Mouse (Mus musculus) liver, embryonic 12.5 days (tissue): ENCODE measurements around the gene Asxl2. TPM values are rescaled to one million over a fixed set of nuclear protein-coding genes. Genes with fewer than 3 reads are reported as not detected.
"Not testable (repeated sequence)": the region's sequence is repeated elsewhere in the genome, so short reads cannot be mapped to it uniquely, and the experiment has no call there.

Source experiments
- ATAC-seq: fragments of 200-750 bp; cut with Nextera tagmentation; 2 replicates; pipeline ENCODE4 v1.8.0; 2017; ENCODE audit warnings: moderate number of reproducible peaks, mild to moderate bottlenecking, moderate library complexity
- H3K27ac ChIP-seq: fragments of 300-500 bp; sonication (generic); 2 replicates; pipeline ENCODE4 v1.5.1; 2016; ENCODE audit warnings: mild to moderate bottlenecking
- H3K27me3 ChIP-seq: fragments of 300-500 bp; sonication (generic); replicated peaks from 2 replicates; pipeline ENCODE4 v1.6.1; 2016; ENCODE audit warnings: mild to moderate bottlenecking, moderate library complexity
- H3K36me3 ChIP-seq: fragments of 300-500 bp; sonication (generic); 2 replicates; pipeline ENCODE4 v1.6.1; 2016; ENCODE audit warnings: mild to moderate bottlenecking, moderate library complexity
- H3K4me1 ChIP-seq: fragments of 300-500 bp; sonication (generic); 2 replicates; pipeline ENCODE4 v1.6.1; 2016
- H3K4me2 ChIP-seq: fragments of 300-500 bp; sonication (generic); 2 replicates; pipeline ENCODE4 v1.6.1; 2016; ENCODE audit warnings: mild to moderate bottlenecking, moderate library complexity
- H3K4me3 ChIP-seq: fragments of 300-500 bp; sonication (generic); 2 replicates; pipeline ENCODE4 v1.5.1; 2016; ENCODE audit warnings: mild to moderate bottlenecking, moderate library complexity
- H3K9ac ChIP-seq: fragments of 300-500 bp; sonication (generic); 2 replicates; pipeline ENCODE4 v1.6.1; 2016; ENCODE audit warnings: mild to moderate bottlenecking, moderate library complexity
- H3K9me3 ChIP-seq: fragments of 300-500 bp; sonication (generic); replicated peaks from 2 replicates; pipeline ENCODE4 v1.6.1; 2016; ENCODE audit warnings: mild to moderate bottlenecking, moderate library complexity
- WGBS: fragments of 180-500 bp; shearing (Covaris S2); methylation state at CpG from one replicate; pipeline ENCODE4 v1.1.7; 2016; ENCODE audit not compliant: insufficient replicate concordance; 5-methylcytosine and 5-hydroxymethylcytosine counted together
- polyA plus RNA-seq: library from polyadenylated mRNA; unstranded; fragments of >200 nt; fragmentation: Nextera tagmentation; extraction: Ambion mirVana; gene quantifications from 2 replicates; pipeline ENCODE4 v1.2.1, GENCODE M21; 2016

Asxl2 gene
- polyA plus RNA-seq, 1 experiment from 2014 or later: 16.7 TPM

DNA sequence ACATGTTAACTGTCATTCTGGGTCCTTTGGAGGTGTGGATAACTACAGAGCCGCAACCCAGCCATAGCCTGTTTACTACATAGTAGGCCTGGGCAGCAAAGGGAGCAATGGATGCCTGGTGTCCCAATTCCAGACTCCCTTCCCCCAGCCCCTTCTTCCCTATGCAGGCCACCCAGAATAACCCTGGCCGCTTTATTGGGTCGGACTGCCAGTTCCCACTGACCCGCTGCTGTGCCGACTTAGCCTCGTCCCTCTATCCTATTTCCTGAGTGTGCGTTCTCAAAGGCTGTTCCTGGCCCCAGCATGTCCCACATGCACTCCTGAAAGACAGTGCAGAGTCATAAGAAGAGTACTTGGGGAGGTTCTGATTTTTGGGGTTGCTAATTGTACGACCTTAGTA is 29.7 kb upstream of the Asxl2 start:
- WGBS: 75% methylated on average over 8 of the region's 8 CpGs

DNA sequence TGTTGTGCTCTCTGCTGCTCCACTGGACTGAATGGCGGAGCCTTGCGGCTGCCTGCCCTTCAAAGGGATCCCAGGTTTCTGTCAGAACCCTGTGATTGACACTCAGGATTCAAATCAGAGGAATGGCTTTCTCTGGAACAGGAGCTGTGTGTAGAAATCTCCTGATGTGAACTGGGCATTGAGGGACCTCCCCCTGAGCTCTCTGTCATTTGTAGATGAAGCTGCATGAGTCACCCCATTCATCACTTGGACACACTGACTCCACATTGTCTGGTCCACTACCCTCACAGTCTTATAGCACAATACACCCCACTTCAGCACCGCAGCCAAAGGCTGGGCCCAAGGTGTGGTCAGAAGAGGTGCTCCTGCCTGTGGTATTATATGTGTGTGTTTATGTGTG is 21.0 kb upstream of the Asxl2 start:
- peaks cover 51% of the 10 kb centered on the region for H3K36me3 ChIP-seq
- WGBS: 81% methylated on average over 3 of the region's 3 CpGs
- ATAC-seq: not testable (repeated sequence)

More for the DNA sequence above, 29.7 kb upstream of the Asxl2 start:
- H3K4me1 ChIP-seq: no peaks in the 10 kb centered on the region
- H3K9ac ChIP-seq: no peak overlapping the region
- no peak overlapping the region for H3K27ac ChIP-seq
- no peaks in the 10 kb centered on the region for H3K36me3 ChIP-seq
- no peak for ATAC-seq
- H3K4me2 ChIP-seq: no peak overlapping the region
- no peaks in the 10 kb centered on the region for H3K27me3 ChIP-seq
- no peak overlapping the region for H3K4me3 ChIP-seq
- no peaks in the 10 kb centered on the region for H3K9me3 ChIP-seq

DNA sequence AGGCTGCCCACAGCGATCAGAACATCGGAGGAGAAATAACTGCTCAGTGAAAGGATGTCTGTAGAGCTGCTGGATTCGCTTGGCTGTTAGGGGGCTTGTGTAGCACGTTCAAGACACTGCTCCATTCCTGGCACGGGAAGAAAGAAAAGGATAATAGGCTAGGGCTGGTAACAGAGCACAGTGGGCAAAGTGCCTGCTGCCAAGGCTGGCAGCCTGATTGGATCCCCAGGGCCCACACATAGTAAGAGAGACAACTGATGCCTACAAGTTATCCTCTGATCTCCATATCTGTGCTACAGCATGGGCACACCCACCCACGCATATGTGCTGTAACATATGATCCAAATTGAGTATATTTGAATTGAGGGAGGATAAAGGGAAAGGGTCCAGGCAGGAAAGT is 20.1 kb upstream of the Asxl2 start:
- no peaks in the 10 kb centered on the region for H3K9me3 ChIP-seq
- no peak overlapping the region for H3K27ac ChIP-seq
- H3K4me1 ChIP-seq: no peaks in the 10 kb centered on the region
- WGBS: 85% methylated on average over 6 of the region's 6 CpGs
- no peak overlapping the region for H3K4me3 ChIP-seq
- H3K27me3 ChIP-seq: no peaks in the 10 kb centered on the region
- no peak overlapping the region for H3K4me2 ChIP-seq
- peaks cover 59% of the 10 kb centered on the region for H3K36me3 ChIP-seq
- ATAC-seq: no peak
- no peak overlapping the region for H3K9ac ChIP-seq

More for the DNA sequence above, 21.0 kb upstream of the Asxl2 start:
- not testable (repeated sequence) for H3K4me2 ChIP-seq, H3K27me3 ChIP-seq, H3K9ac ChIP-seq, H3K4me3 ChIP-seq, H3K4me1 ChIP-seq, H3K27ac ChIP-seq, H3K9me3 ChIP-seq

DNA sequence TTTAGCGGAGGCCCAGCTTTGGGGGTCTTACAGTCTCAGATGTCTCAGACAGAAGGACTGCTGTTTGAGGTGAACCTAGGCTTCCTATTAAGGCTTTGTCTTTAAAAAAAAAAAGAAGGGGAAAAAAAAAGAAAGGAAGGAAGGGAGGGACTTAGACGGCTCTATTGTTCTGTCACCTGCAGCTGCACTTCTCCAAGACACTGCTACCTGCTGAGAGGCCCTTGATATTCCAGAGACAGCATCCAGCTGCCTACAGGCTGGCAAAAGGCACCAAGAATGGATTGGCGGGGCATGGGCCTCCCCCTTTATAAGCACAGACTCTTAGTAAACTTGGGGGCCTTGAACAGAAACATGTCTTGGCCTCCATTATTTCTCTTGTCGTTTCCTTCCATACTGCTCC is 11.7 kb upstream of the Asxl2 start:
- Histone ChIP-seq H3K4me1 (no peaks in the 10 kb centered on the region), H3K27ac (no peak overlapping the region), H3K4me2 (no peak overlapping the region), H3K4me3 (no peak overlapping the region), H3K9ac (no peak overlapping the region), H3K9me3 (no peaks in the 10 kb centered on the region), H3K36me3 (peaks cover 60% of the 10 kb centered on the region), H3K27me3 (no peaks in the 10 kb centered on the region)
- no peak for ATAC-seq
- 85% methylated on average over 4 of the region's 4 CpGs for WGBS

DNA sequence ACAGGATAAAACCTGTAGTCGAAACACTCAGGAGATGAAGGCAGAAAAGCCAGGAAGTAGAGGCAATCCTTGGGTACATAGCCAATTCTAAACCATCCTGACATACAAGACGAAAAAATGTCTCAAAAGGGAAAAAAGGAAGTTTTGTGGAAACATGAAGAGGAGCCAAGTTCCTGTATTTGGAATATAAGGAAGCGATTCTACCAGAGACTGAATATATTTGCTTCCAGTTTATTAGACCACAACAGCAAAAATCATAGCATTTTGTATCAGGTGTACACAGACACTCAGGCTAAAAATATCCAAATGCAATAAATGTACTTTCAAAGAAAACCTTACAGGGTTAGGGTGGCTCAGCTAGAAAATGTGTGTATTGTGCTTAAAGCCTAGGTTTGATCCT is 7.9 kb upstream of the Asxl2 start:
- WGBS: 72% methylated on average over 3 of the region's 3 CpGs
- H3K9me3 ChIP-seq: no peaks in the 10 kb centered on the region
- ATAC-seq: no peak

DNA sequence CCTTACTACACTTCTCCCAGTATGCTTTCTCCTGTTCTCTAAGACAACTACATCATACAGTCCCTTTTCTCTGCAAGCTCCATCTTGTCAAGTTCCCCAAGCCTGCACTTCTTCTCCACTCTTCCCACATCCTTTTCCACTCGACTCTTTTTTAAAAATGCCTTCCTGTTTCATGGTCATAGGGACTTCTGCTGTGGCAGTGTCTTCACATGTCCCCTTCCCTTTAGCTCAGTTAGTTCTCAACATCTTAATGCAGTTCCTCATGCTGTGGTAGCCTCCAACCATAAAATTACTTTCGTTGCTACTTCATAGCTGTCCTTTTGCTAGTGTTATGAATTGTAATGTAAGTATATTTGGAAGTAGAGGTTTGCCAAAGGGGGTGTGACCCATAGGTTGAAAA is 6.1 kb upstream of the Asxl2 start:
- no peak overlapping the region for H3K9ac ChIP-seq
- no peaks in the 10 kb centered on the region for H3K27me3 ChIP-seq
- 52% methylated on average over 2 of the region's 2 CpGs for WGBS
- no peak for ATAC-seq
- H3K4me3 ChIP-seq: no peak overlapping the region
- no peak overlapping the region for H3K4me2 ChIP-seq
- no peak overlapping the region for H3K27ac ChIP-seq
- H3K36me3 ChIP-seq: peaks cover 62% of the 10 kb centered on the region
- H3K9me3 ChIP-seq: no peaks in the 10 kb centered on the region
- peaks cover 27% of the 10 kb centered on the region for H3K4me1 ChIP-seq

More for the DNA sequence above, 7.9 kb upstream of the Asxl2 start:
- H3K27ac ChIP-seq: no peak overlapping the region
- no peak overlapping the region for H3K4me2 ChIP-seq
- H3K27me3 ChIP-seq: no peaks in the 10 kb centered on the region
- no peak overlapping the region for H3K4me3 ChIP-seq
- H3K9ac ChIP-seq: no peak overlapping the region
- H3K36me3 ChIP-seq: peaks cover 76% of the 10 kb centered on the region
- H3K4me1 ChIP-seq: peaks cover 9% of the 10 kb centered on the region; the same call in 1 of the 2 replicates

DNA sequence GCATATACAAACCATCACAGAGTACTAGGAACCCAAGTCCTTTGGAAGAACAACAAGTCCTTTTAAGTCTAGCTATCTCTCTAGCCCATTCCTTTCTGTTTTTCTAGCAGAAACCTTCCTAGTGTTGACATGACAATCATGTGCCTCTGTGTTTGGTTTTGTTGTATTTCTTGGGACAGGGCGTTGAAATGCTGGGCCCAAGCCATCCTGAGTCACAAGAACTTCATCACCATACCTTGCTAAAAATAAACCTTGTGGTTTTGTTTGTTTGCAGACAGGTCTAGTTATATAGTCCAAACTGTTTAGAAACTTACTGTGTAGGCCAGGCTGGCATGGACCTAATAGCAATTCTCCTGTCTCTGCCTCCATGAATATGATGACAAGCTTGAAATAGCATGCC is 3.9 kb upstream of the Asxl2 start:
- Histone ChIP-seq H3K9ac (no peak overlapping the region; the same call in 1 of the 2 replicates), H3K27me3 (no peaks in the 10 kb centered on the region), H3K4me2 (no peak overlapping the region), H3K4me3 (no peak overlapping the region), H3K36me3 (peaks cover 41% of the 10 kb centered on the region), H3K9me3 (no peaks in the 10 kb centered on the region), H3K4me1 (peaks cover 29% of the 10 kb centered on the region), H3K27ac (no peak overlapping the region)
- 71% methylated on average over 1 of the region's 1 CpGs for WGBS
- ATAC-seq: no peak

DNA sequence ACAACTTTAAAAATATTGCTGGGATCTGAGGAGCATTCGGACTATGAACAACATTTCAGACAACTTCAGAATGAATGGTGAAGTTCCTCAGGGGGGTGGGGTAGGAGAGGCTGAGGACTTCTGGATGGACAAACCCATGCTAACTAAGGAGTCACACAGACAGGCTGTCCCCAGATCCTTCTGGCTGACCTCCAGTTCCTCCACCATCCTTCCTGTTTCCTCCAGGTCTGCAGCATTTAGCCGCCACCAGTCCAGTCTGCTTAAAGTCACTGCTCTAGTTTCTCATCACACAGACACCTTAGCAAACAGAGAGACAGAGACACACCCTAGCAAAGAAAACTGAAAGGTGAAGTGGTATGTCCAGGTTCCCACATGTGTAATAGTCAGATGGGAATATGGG is 2.5 kb upstream of the Asxl2 start:
- Histone ChIP-seq H3K36me3 (peaks cover 31% of the 10 kb centered on the region), H3K4me3 (peak overlapping the region; percentile 98; the same call in 1 of the 2 replicates), H3K27ac (0 out of 2 replicates have a peak overlapping the region, but pooled peaks have one; percentile 99), H3K9me3 (no peaks in the 10 kb centered on the region), H3K4me1 (peaks cover 39% of the 10 kb centered on the region), H3K9ac (peak overlapping the region; percentile 69; the same call in 1 of the 2 replicates), H3K4me2 (peak overlapping the region; percentile 87), H3K27me3 (no peaks in the 10 kb centered on the region)
- no peak for ATAC-seq
- 64% methylated on average over 2 of the region's 2 CpGs for WGBS

DNA sequence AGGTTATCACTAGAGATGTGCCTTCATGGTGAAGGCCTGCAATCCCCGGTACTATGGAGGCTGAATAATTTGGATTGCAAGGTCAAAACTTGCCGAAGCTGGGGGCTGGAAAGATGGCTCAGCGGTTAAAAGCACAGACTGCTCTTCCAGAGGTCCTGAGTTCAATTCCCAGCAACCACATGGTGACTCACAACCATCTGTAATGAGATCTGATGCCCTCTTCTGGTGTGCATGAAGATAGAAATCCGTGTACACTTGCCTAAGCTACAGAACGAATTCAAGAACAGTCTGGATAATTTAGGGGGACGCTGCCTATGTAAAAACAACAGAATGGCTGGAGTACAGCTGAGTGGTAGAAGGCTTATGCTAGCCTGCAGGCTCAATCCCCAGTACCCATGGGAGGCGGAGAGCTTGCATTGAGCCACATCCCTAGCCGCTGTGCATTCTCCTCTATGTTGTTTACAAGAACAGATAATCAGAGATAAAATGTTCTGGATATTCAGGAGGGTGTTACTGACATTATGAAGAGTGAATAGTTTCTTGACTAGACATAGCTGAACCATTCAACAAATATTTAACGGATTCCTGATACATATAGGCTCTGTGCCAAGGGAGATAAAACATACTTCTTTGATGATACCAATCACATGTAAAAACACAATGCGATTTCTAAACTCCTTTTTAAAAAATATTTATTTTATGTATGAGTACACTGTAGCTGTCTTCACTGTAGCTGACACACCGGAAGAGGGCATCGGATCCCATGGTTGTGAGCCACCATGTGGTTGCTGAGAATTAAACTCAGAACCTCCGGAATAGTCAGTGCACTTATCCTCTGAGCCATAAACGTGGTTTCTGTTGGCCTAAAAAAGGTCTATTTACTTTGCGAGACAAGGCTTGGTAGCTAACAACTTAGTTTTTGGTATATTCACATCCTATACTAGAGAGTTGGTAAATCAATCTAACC is 999 bp upstream of the Asxl2 start:
- H3K9ac ChIP-seq: peak overlapping the region; percentile 69
- H3K9me3 ChIP-seq: no peaks in the 10 kb centered on the region
- peak overlapping the region; percentile 99 for H3K27ac ChIP-seq
- peaks cover 35% of the 10 kb centered on the region for H3K36me3 ChIP-seq
- peak overlapping the region; percentile 98 for H3K4me3 ChIP-seq
- no peak for ATAC-seq
- H3K27me3 ChIP-seq: no peaks in the 10 kb centered on the region
- WGBS: 26% methylated on average over 15 of the region's 15 CpGs
- peaks cover 53% of the 10 kb centered on the region for H3K4me1 ChIP-seq
- peak overlapping the region; percentile 87 for H3K4me2 ChIP-seq

DNA sequence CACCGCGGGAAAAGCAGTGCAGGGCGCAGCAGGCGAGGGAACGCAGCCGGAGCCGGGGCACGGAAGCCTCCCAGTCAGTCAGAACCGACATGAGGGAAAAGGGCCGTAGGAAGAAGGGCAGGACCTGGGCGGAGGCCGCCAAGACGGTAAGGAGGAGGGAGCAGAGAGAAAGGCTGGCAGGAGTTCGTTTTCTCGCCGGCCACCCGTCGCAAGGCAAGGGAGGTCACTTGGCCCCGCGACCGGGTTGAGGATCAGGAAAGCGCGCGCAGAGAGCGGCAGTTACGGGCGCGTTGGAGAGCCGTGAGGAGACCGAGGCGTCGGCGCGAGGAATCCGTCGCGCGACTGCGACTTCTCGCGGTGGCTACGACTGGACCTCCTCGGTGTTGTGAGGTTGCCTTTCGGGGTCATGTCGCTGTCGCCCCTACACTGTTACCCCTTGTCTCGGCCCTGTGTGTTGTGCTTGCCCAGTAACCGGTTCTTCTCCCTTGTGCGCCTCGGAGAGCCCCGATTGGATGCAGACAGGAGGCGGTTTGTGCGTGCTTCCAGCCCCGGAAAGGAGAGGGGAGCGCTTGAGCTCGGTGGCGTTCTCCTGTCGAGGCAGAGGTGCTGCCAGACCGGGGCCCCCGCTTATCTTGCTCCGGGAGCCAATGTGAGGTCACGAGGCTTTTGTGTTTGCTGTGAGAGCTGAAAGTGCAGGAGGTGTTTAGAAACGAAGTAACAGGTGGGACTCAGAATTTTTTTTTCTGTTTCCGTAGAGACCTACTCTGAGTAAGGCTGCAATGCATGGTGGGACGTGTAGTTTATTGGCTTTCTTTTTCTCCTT is 621 bp downstream of the Asxl2 start:
- Histone ChIP-seq H3K4me2 (peak overlapping the region; percentile 87), H3K9me3 (no peaks in the 10 kb centered on the region), H3K4me1 (peaks cover 59% of the 10 kb centered on the region), H3K27ac (peak overlapping the region; percentile 99), H3K9ac (peak overlapping the region; percentile 99), H3K4me3 (peak overlapping the region; percentile 98), H3K36me3 (peaks cover 20% of the 10 kb centered on the region), H3K27me3 (no peaks in the 10 kb centered on the region)
- ATAC-seq: peak; percentile 58
- WGBS: under 1% methylated on average over 65 of the region's 65 CpGs

DNA sequence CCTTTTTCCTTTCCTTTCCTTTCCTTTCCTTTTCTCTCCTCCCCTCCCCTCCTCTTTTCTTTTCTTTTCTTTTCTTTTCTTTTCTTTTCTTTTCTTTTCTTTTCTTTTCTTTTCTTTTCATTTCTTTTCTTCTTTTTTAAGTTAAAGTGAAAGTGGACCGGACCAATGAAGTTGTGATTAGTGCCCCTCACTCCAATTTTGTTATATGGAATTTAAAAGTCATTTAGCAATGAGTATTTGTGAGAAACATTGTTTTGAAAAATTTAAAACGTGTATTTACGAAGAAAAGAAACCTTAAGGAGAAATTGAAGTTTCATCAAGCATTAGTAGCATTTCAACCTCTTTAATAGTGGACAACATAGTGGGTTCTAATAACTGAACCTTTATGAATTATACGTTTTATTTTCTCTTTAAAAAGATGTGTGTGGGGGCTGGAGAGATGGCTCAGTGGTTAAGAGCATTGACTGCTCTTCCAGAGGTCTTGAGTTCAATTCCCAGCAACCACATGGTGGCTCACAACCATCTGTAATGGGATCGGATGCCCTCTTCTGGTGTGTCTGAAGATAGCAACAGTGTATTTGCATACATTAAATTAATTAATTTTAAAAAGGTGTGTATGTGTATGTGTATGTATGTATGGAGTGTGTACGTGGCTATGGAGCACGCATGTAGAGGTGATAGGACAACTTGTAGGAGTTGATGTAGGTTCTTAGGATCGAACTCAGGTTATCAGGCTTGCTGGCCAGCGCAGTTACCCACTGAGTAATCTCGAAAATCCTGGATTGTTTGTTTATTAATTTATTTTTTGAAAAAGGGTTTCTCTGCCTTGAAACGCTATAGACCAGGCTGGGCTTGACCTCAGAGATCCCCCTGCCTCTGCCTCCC is 1.5 kb downstream of the Asxl2 start:
- H3K36me3 ChIP-seq: peaks cover 11% of the 10 kb centered on the region
- WGBS: 45% methylated on average over 11 of the region's 11 CpGs
- peaks cover 52% of the 10 kb centered on the region for H3K4me1 ChIP-seq
- peak overlapping the region; percentile 98 for H3K4me3 ChIP-seq
- ATAC-seq: no peak
- no peaks in the 10 kb centered on the region for H3K27me3 ChIP-seq
- H3K27ac ChIP-seq: peak overlapping the region; percentile 99
- H3K9me3 ChIP-seq: no peaks in the 10 kb centered on the region
- peak overlapping the region; percentile 99 for H3K9ac ChIP-seq
- peak overlapping the region; percentile 87 for H3K4me2 ChIP-seq
